Mouse (Mus musculus): ENCODE results near the gene Wfdc1. TPM values are rescaled to one million over a fixed set of nuclear protein-coding genes. Genes with fewer than 3 reads are reported as not detected.

The Wfdc1 gene
- polyA plus RNA-seq, 1 experiment from 2014 or later = 7.5 TPM

DNA sequence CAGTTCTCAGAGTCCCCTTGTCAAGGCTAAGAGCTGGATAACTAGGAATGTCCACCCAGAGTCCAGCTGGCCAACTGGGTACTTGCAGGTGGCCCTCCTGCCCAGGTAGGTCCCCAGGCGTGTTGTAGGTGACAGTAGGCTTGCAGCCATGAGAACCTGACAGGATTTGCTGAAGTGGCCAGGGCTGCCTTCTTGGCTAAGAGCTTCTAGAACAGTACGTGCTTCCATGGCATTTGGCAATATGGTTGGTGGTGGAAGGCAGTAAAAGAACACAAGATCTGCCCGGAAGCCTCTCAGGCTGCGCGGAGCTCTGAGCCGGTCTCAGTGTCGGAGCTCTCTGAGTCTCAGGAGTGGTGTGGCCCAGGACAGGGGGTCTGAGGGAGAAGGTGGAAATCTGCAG lies 41.2 kb upstream of the Wfdc1 start:
- WGBS = 84% methylated on average over 7 of the region's 7 CpGs
- Histone ChIP-seq H3K9me3 (replicated peaks; ENCODE audit: control insufficient read depth, low read length) (no peaks in the 10 kb centered on the region), H3K9ac (ENCODE audit: low read length) (no peak overlapping the region), H3K36me3 (ENCODE audit: control insufficient read depth, insufficient read depth) (no peaks in the 10 kb centered on the region), H3K27ac (ENCODE audit: low read length) (no peak overlapping the region), H3K4me1 (ENCODE audit: control insufficient read depth, insufficient read depth, low read length) (0 out of 2 replicates have a peak, but pooled peaks cover 2% of the 10 kb centered on the region), H3K4me3 (ENCODE audit: low read length) (no peak overlapping the region), H3K27me3 (ENCODE audit: control insufficient read depth, insufficient read depth, low read length) (no peaks in the 10 kb centered on the region), H3K4me2 (ENCODE audit: low read depth, low read length) (no peak overlapping the region)
- ATAC-seq (replicated peaks; ENCODE audit: extremely low read depth, insufficient read depth, low FRiP score) = no peak

GRCm38 (mm10) chr8:119625788-119626187 lies 40.4 kb upstream of the Wfdc1 start:
- no peak overlapping the region for H3K9ac ChIP-seq (ENCODE audit: low read length)
- 72% methylated on average over 22 of the region's 22 CpGs for WGBS
- H3K9me3 ChIP-seq (replicated peaks; ENCODE audit: control insufficient read depth, low read length) = no peaks in the 10 kb centered on the region
- H3K27ac ChIP-seq (ENCODE audit: low read length) = no peak overlapping the region
- 0 out of 2 replicates have a peak, but pooled peaks cover 2% of the 10 kb centered on the region for H3K4me1 ChIP-seq (ENCODE audit: control insufficient read depth, insufficient read depth, low read length)
- H3K4me2 ChIP-seq (ENCODE audit: low read depth, low read length) = no peak overlapping the region
- no peak overlapping the region for H3K4me3 ChIP-seq (ENCODE audit: low read length)
- no peaks in the 10 kb centered on the region for H3K27me3 ChIP-seq (ENCODE audit: control insufficient read depth, insufficient read depth, low read length)
- no peaks in the 10 kb centered on the region for H3K36me3 ChIP-seq (ENCODE audit: control insufficient read depth, insufficient read depth)
- ATAC-seq (replicated peaks; ENCODE audit: extremely low read depth, insufficient read depth, low FRiP score) = no peak

GRCm38 (mm10) chr8:119627199-119627598 lies 39.0 kb upstream of the Wfdc1 start:
- Histone ChIP-seq H3K27ac (ENCODE audit: low read length) (no peak overlapping the region), H3K4me1 (ENCODE audit: control insufficient read depth, insufficient read depth, low read length) (0 out of 2 replicates have a peak, but pooled peaks cover 2% of the 10 kb centered on the region)

GRCm38 (mm10) chr8:119627613-119628359 lies 38.4 kb upstream of the Wfdc1 start:
- ATAC-seq (replicated peaks; ENCODE audit: extremely low read depth, insufficient read depth, low FRiP score) = no peak
- Histone ChIP-seq H3K36me3 (ENCODE audit: control insufficient read depth, insufficient read depth) (no peaks in the 10 kb centered on the region), H3K27ac (ENCODE audit: low read length) (no peak overlapping the region), H3K9me3 (replicated peaks; ENCODE audit: control insufficient read depth, low read length) (no peaks in the 10 kb centered on the region), H3K4me3 (ENCODE audit: low read length) (no peak overlapping the region), H3K27me3 (ENCODE audit: control insufficient read depth, insufficient read depth, low read length) (peaks cover 11% of the 10 kb centered on the region), H3K4me1 (ENCODE audit: control insufficient read depth, insufficient read depth, low read length) (0 out of 2 replicates have a peak, but pooled peaks cover 2% of the 10 kb centered on the region), H3K4me2 (ENCODE audit: low read depth, low read length) (no peak overlapping the region), H3K9ac (ENCODE audit: low read length) (no peak overlapping the region)
- WGBS = 48% methylated on average over 10 of the region's 10 CpGs

More at GRCm38 (mm10) chr8:119627199-119627598, 39.0 kb upstream of the Wfdc1 start:
- H3K9ac ChIP-seq (ENCODE audit: low read length) = no peak overlapping the region
- no peak overlapping the region for H3K4me2 ChIP-seq (ENCODE audit: low read depth, low read length)
- H3K27me3 ChIP-seq (ENCODE audit: control insufficient read depth, insufficient read depth, low read length) = peaks cover 7% of the 10 kb centered on the region
- H3K9me3 ChIP-seq (replicated peaks; ENCODE audit: control insufficient read depth, low read length) = no peaks in the 10 kb centered on the region
- H3K4me3 ChIP-seq (ENCODE audit: low read length) = no peak overlapping the region
- no peak for ATAC-seq (replicated peaks; ENCODE audit: extremely low read depth, insufficient read depth, low FRiP score)
- no peaks in the 10 kb centered on the region for H3K36me3 ChIP-seq (ENCODE audit: control insufficient read depth, insufficient read depth)
- 85% methylated on average over 7 of the region's 7 CpGs for WGBS

- H3K9ac ChIP-seq (ENCODE audit: low read length) = no peak overlapping the region
Measured at GRCm38 (mm10) chr8:119630841-119631240, 35.3 kb upstream of the Wfdc1 start.

DNA sequence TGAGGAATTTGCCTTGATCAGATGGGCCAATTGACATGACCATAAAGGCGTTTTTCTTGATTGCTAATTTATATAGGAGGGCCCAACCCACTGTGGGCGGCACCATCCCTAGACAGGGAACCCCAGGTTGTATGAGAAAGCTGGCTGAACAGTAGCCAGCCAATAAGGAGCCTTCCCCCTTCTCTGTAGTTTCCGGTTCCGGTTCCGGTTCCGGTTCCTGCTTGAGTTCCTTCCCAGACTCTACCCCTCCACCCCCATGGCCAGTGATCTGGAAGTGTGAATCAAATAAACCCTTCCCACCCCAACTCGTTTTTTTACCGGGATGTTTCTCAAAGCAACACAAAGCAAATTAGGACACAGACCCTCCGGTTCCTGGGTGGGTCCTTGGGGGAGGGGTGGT lies 33.9 kb upstream of the Wfdc1 start:
- peaks cover 8% of the 10 kb centered on the region for H3K4me1 ChIP-seq (ENCODE audit: control insufficient read depth, insufficient read depth, low read length)
- H3K9ac ChIP-seq (ENCODE audit: low read length) = no peak overlapping the region
- H3K9me3 ChIP-seq (replicated peaks; ENCODE audit: control insufficient read depth, low read length) = no peaks in the 10 kb centered on the region
- no peak overlapping the region for H3K4me3 ChIP-seq (ENCODE audit: low read length)
- peaks cover 31% of the 10 kb centered on the region for H3K27me3 ChIP-seq (ENCODE audit: control insufficient read depth, insufficient read depth, low read length)
- no peak overlapping the region for H3K4me2 ChIP-seq (ENCODE audit: low read depth, low read length)
- ATAC-seq (replicated peaks; ENCODE audit: extremely low read depth, insufficient read depth, low FRiP score) = no peak
- 83% methylated on average over 9 of the region's 9 CpGs for WGBS
- no peak overlapping the region for H3K27ac ChIP-seq (ENCODE audit: low read length)
- H3K36me3 ChIP-seq (ENCODE audit: control insufficient read depth, insufficient read depth) = no peaks in the 10 kb centered on the region

More at GRCm38 (mm10) chr8:119630841-119631240, 35.3 kb upstream of the Wfdc1 start:
- Histone ChIP-seq H3K27me3 (ENCODE audit: control insufficient read depth, insufficient read depth, low read length) (peaks cover 31% of the 10 kb centered on the region), H3K36me3 (ENCODE audit: control insufficient read depth, insufficient read depth) (no peaks in the 10 kb centered on the region), H3K9me3 (replicated peaks; ENCODE audit: control insufficient read depth, low read length) (no peaks in the 10 kb centered on the region), H3K4me3 (ENCODE audit: low read length) (no peak overlapping the region), H3K27ac (ENCODE audit: low read length) (no peak overlapping the region), H3K4me1 (ENCODE audit: control insufficient read depth, insufficient read depth, low read length) (peaks cover 5% of the 10 kb centered on the region), H3K4me2 (ENCODE audit: low read depth, low read length) (no peak overlapping the region)
- ATAC-seq (replicated peaks; ENCODE audit: extremely low read depth, insufficient read depth, low FRiP score) = no peak
- 62% methylated on average over 3 of the region's 3 CpGs for WGBS

DNA sequence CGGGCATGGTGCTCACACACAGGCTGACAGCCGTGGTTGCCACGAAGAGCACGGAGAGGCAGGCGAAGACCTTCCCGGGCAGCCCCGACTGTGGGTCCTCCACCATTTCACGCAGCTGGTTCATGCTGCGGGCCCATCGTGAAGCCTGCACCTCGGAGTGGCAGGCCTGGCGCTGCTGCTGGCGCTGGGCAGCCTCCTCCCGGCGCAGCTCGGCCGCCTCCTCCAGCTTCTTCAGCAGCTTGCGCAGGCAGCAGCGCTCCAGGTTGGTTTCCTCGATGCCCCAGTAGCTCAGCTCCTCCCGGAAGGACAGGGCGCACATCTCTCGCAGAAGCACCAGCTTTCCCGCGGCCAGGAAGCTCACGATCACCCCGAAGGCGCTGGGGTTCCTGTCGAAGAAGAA lies 33.3 kb upstream of the Wfdc1 start:
- H3K4me2 ChIP-seq (ENCODE audit: low read depth, low read length) = 0 out of 2 replicates have a peak overlapping the region, but pooled peaks have one; percentile 23
- H3K9me3 ChIP-seq (replicated peaks; ENCODE audit: control insufficient read depth, low read length) = no peaks in the 10 kb centered on the region
- no peaks in the 10 kb centered on the region for H3K36me3 ChIP-seq (ENCODE audit: control insufficient read depth, insufficient read depth)
- H3K27me3 ChIP-seq (ENCODE audit: control insufficient read depth, insufficient read depth, low read length) = peaks cover 31% of the 10 kb centered on the region
- no peak overlapping the region for H3K4me3 ChIP-seq (ENCODE audit: low read length)
- WGBS = 46% methylated on average over 29 of the region's 29 CpGs
- ATAC-seq (replicated peaks; ENCODE audit: extremely low read depth, insufficient read depth, low FRiP score) = no peak
- no peak overlapping the region for H3K27ac ChIP-seq (ENCODE audit: low read length)
- H3K4me1 ChIP-seq (ENCODE audit: control insufficient read depth, insufficient read depth, low read length) = peaks cover 7% of the 10 kb centered on the region
- H3K9ac ChIP-seq (ENCODE audit: low read length) = no peak overlapping the region

GRCm38 (mm10) chr8:119634616-119635336 lies 31.4 kb upstream of the Wfdc1 start:
- no peaks in the 10 kb centered on the region for H3K36me3 ChIP-seq (ENCODE audit: control insufficient read depth, insufficient read depth)
- H3K4me1 ChIP-seq (ENCODE audit: control insufficient read depth, insufficient read depth, low read length) = peaks cover 7% of the 10 kb centered on the region
- H3K9me3 ChIP-seq (replicated peaks; ENCODE audit: control insufficient read depth, low read length) = no peaks in the 10 kb centered on the region
- H3K4me3 ChIP-seq (ENCODE audit: low read length) = no peak overlapping the region
- no peak overlapping the region for H3K27ac ChIP-seq (ENCODE audit: low read length)
- peaks cover 31% of the 10 kb centered on the region for H3K27me3 ChIP-seq (ENCODE audit: control insufficient read depth, insufficient read depth, low read length)
- no peak overlapping the region for H3K9ac ChIP-seq (ENCODE audit: low read length)
- H3K4me2 ChIP-seq (ENCODE audit: low read depth, low read length) = peak overlapping the region; percentile 1; the same call in 1 of the 2 replicates
- no peak for ATAC-seq (replicated peaks; ENCODE audit: extremely low read depth, insufficient read depth, low FRiP score)
- 36% methylated on average over 14 of the region's 14 CpGs for WGBS

DNA sequence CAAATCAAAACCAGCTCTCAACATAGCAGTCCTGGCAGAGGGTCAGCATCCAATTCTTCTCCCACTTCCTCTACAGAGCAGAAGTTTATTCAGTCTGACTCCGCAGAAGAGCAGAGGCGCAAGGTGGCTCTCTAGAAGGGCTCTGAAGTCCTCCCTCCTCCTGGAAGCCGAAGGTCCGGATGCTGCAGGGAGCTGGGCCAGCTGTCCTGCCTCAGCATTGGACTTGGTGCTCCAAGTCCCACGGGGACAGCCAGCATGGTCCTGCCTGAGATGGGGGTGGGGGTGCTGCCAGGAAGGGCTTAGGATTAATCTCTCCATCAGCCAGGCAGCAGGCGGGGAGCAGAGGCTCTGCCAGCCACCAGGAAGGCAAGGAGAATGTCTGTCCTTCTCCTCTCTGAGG lies 30.8 kb upstream of the Wfdc1 start, which contains the start of gene Kcng4:
Gene Kcng4 (minus strand): TSS at position 303 of the 400 bp plus-strand sequence.
- peaks cover 7% of the 10 kb centered on the region for H3K4me1 ChIP-seq (ENCODE audit: control insufficient read depth, insufficient read depth, low read length)
- ATAC-seq (replicated peaks; ENCODE audit: extremely low read depth, insufficient read depth, low FRiP score) = no peak
- WGBS = 37% methylated on average over 6 of the region's 6 CpGs

More for the DNA sequence above, 30.8 kb upstream of the Wfdc1 start, which contains the start of gene Kcng4:
- Histone ChIP-seq H3K27ac (ENCODE audit: low read length) (no peak within 1 kb of the TSS), H3K4me3 (ENCODE audit: low read length) (no peak within 1 kb of the TSS), H3K9me3 (replicated peaks; ENCODE audit: control insufficient read depth, low read length) (no peaks in the 10 kb centered on the region), H3K27me3 (ENCODE audit: control insufficient read depth, insufficient read depth, low read length) (peaks cover 31% of the 10 kb centered on the region), H3K36me3 (ENCODE audit: control insufficient read depth, insufficient read depth) (no peaks in the 10 kb centered on the region), H3K4me2 (ENCODE audit: low read depth, low read length) (peak within 1 kb of the TSS; percentile 1; the same call in 1 of the 2 replicates), H3K9ac (ENCODE audit: low read length) (no peak within 1 kb of the TSS)
